Mouse (Mus musculus): ENCODE data around the gene Ets1. TPM values are rescaled to one million over a fixed set of nuclear protein-coding genes. Genes with fewer than 3 reads are reported as not detected.
A peak's percentile ranks its signal among the peaks of the same experiment; 100 is the strongest.

Gene Ets1
- polyA plus RNA-seq, 1 experiment from 2014 or later, result 48.1 TPM

- Histone ChIP-seq H3K4me3 (replicated peaks; ENCODE audit: low read depth, low read length) (no peak overlapping the region), H3K4me2 (ENCODE audit: low read length) (peak overlapping the region; percentile 24; the same call in 1 of the 2 replicates), H3K27ac (peak overlapping the region; percentile 81), H3K9me3 (replicated peaks; ENCODE audit: low read length) (no peaks in the 10 kb centered on the region), H3K9ac (ENCODE audit: low read depth, low read length) (no peak overlapping the region), H3K4me1 (replicated peaks; ENCODE audit: insufficient read depth, low read length) (0 out of 2 replicates have a peak, but pooled peaks cover 21% of the 10 kb centered on the region), H3K27me3 (ENCODE audit: insufficient read depth, low read length) (no peaks in the 10 kb centered on the region), H3K36me3 (ENCODE audit: insufficient read depth, low read length) (peaks cover 8% of the 10 kb centered on the region)
- WGBS, result 68% methylated on average over 9 of the region's 9 CpGs
- ATAC-seq (replicated peaks; ENCODE audit: low FRiP score, low read depth) (0 out of 2 replicates have a peak, but pooled peaks have one; percentile 21), DNase-seq (ENCODE audit: low spot score) (no peak)
- TF ChIP-seq CTCF (IDR thresholded peaks at IDR 0.05; ENCODE audit: low read depth), result no peak
Measured at GRCm38 (mm10) chr9:32743642-32744161, 107.7 kb downstream of the Ets1 start.

GRCm38 (mm10) chr9:32744288-32744687, 108.3 kb downstream of the Ets1 start:
- no peaks in the 10 kb centered on the region for H3K27me3 ChIP-seq (ENCODE audit: insufficient read depth, low read length)
- no peak overlapping the region for H3K4me3 ChIP-seq (replicated peaks; ENCODE audit: low read depth, low read length)
- TF ChIP-seq CTCF (IDR thresholded peaks at IDR 0.05; ENCODE audit: low read depth), result no peak
- no peak for ATAC-seq (replicated peaks; ENCODE audit: low FRiP score, low read depth)
- no peak for DNase-seq (ENCODE audit: low spot score)
- no peak overlapping the region for H3K9ac ChIP-seq (ENCODE audit: low read depth, low read length)
- H3K36me3 ChIP-seq (ENCODE audit: insufficient read depth, low read length), result peaks cover 8% of the 10 kb centered on the region; the same call in 1 of the 2 replicates
- 63% methylated on average over 9 of the region's 9 CpGs for WGBS
- H3K9me3 ChIP-seq (replicated peaks; ENCODE audit: low read length), result no peaks in the 10 kb centered on the region
- H3K4me2 ChIP-seq (ENCODE audit: low read length), result no peak overlapping the region
- H3K27ac ChIP-seq, result peak overlapping the region; percentile 81; the same call in 1 of the 2 replicates
- 0 out of 2 replicates have a peak, but pooled peaks cover 21% of the 10 kb centered on the region for H3K4me1 ChIP-seq (replicated peaks; ENCODE audit: insufficient read depth, low read length)

GRCm38 (mm10) chr9:32745079-32745763, 109.2 kb downstream of the Ets1 start:
- DNase-seq (ENCODE audit: low spot score) (no peak), ATAC-seq (replicated peaks; ENCODE audit: low FRiP score, low read depth) (no peak)
- Histone ChIP-seq H3K9me3 (replicated peaks; ENCODE audit: low read length) (no peaks in the 10 kb centered on the region), H3K27ac (no peak overlapping the region), H3K4me2 (ENCODE audit: low read length) (no peak overlapping the region), H3K4me3 (replicated peaks; ENCODE audit: low read depth, low read length) (no peak overlapping the region), H3K9ac (ENCODE audit: low read depth, low read length) (no peak overlapping the region), H3K36me3 (ENCODE audit: insufficient read depth, low read length) (peaks cover 12% of the 10 kb centered on the region; the same call in 1 of the 2 replicates), H3K27me3 (ENCODE audit: insufficient read depth, low read length) (no peaks in the 10 kb centered on the region), H3K4me1 (replicated peaks; ENCODE audit: insufficient read depth, low read length) (0 out of 2 replicates have a peak, but pooled peaks cover 22% of the 10 kb centered on the region)
- TF ChIP-seq CTCF (IDR thresholded peaks at IDR 0.05; ENCODE audit: low read depth), result no peak
- 69% methylated on average over 12 of the region's 12 CpGs for WGBS

DNA sequence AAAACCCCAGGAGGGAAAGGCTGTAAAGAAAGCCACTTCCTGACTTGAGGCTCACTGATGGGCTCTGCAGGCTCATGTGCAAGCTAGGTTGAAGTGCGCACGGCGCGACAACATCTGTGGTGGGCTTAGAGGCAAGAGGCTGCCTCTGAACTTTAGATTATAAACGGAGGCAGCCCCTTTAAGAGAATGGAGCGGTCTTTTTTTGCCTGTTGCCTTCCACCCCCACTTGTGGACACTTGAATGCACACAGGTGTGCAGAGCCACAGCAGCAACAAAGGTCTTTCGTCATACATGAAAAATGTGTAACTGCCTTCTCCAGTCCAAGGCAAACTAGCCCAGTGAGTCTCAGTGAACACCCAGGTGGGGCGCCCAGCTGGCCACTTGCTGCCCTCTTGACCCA, 110.0 kb downstream of the Ets1 start:
- peak; percentile 30; the same call in 1 of the 2 replicates for ATAC-seq (replicated peaks; ENCODE audit: low FRiP score, low read depth)
- no peak for DNase-seq (ENCODE audit: low spot score)
- 72% methylated on average over 8 of the region's 8 CpGs for WGBS
- no peak overlapping the region for H3K27ac ChIP-seq
- H3K4me3 ChIP-seq (replicated peaks; ENCODE audit: low read depth, low read length), result no peak overlapping the region
- peaks cover 12% of the 10 kb centered on the region; the same call in 1 of the 2 replicates for H3K36me3 ChIP-seq (ENCODE audit: insufficient read depth, low read length)
- TF ChIP-seq CTCF (IDR thresholded peaks at IDR 0.05; ENCODE audit: low read depth), result no peak
- H3K4me1 ChIP-seq (replicated peaks; ENCODE audit: insufficient read depth, low read length), result 0 out of 2 replicates have a peak, but pooled peaks cover 24% of the 10 kb centered on the region
- H3K27me3 ChIP-seq (ENCODE audit: insufficient read depth, low read length), result no peaks in the 10 kb centered on the region
- H3K9ac ChIP-seq (ENCODE audit: low read depth, low read length), result no peak overlapping the region
- no peaks in the 10 kb centered on the region for H3K9me3 ChIP-seq (replicated peaks; ENCODE audit: low read length)
- no peak overlapping the region for H3K4me2 ChIP-seq (ENCODE audit: low read length)

DNA sequence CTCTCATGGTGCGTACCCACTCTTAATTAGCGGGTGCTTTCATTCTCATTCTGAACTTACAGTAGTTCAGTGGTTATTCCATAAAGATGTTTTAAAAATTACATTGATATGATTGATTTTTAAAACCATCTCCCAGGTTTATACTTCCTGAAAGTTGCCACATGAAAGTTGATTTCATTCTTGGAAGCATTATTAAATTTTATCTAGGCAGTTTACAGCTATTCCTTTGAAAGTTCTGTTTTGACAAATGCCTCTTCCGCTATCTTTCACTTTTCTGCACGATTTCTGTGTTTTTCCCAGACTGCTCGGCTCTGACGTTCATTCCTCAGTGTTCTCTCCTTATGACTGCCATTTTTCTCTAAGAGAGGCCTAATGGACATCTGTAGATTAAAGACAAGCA, 110.6 kb downstream of the Ets1 start:
- ATAC-seq (replicated peaks; ENCODE audit: low FRiP score, low read depth), result no peak
- 84% methylated on average over 6 of the region's 6 CpGs for WGBS
- DNase-seq (ENCODE audit: low spot score), result no peak
- H3K4me2 ChIP-seq (ENCODE audit: low read length), result no peak overlapping the region
- H3K4me3 ChIP-seq (replicated peaks; ENCODE audit: low read depth, low read length), result no peak overlapping the region
- H3K9me3 ChIP-seq (replicated peaks; ENCODE audit: low read length), result no peaks in the 10 kb centered on the region
- H3K36me3 ChIP-seq (ENCODE audit: insufficient read depth, low read length), result peaks cover 12% of the 10 kb centered on the region; the same call in 1 of the 2 replicates
- no peak overlapping the region for H3K9ac ChIP-seq (ENCODE audit: low read depth, low read length)
- H3K27me3 ChIP-seq (ENCODE audit: insufficient read depth, low read length), result no peaks in the 10 kb centered on the region
- no peak for TF ChIP-seq CTCF (IDR thresholded peaks at IDR 0.05; ENCODE audit: low read depth)
- no peak overlapping the region for H3K27ac ChIP-seq
- H3K4me1 ChIP-seq (replicated peaks; ENCODE audit: insufficient read depth, low read length), result 0 out of 2 replicates have a peak, but pooled peaks cover 24% of the 10 kb centered on the region

- TF ChIP-seq CTCF (IDR thresholded peaks at IDR 0.05; ENCODE audit: low read depth), result no peak
- Histone ChIP-seq H3K9ac (ENCODE audit: low read depth, low read length) (no peak overlapping the region), H3K4me1 (replicated peaks; ENCODE audit: insufficient read depth, low read length) (0 out of 2 replicates have a peak, but pooled peaks cover 22% of the 10 kb centered on the region), H3K27me3 (ENCODE audit: insufficient read depth, low read length) (no peaks in the 10 kb centered on the region), H3K36me3 (ENCODE audit: insufficient read depth, low read length) (0 out of 2 replicates have a peak, but pooled peaks cover 12% of the 10 kb centered on the region), H3K27ac (no peak overlapping the region), H3K4me3 (replicated peaks; ENCODE audit: low read depth, low read length) (no peak overlapping the region), H3K4me2 (ENCODE audit: low read length) (no peak overlapping the region), H3K9me3 (replicated peaks; ENCODE audit: low read length) (no peaks in the 10 kb centered on the region)
- WGBS, result 61% methylated on average over 8 of the region's 8 CpGs
- no peak for DNase-seq (ENCODE audit: low spot score)
- no peak for ATAC-seq (replicated peaks; ENCODE audit: low FRiP score, low read depth)
Measured at GRCm38 (mm10) chr9:32747624-32748023, 111.6 kb downstream of the Ets1 start.
